Mouse (Mus musculus): ENCODE data around the gene Clstn1.

DNA sequence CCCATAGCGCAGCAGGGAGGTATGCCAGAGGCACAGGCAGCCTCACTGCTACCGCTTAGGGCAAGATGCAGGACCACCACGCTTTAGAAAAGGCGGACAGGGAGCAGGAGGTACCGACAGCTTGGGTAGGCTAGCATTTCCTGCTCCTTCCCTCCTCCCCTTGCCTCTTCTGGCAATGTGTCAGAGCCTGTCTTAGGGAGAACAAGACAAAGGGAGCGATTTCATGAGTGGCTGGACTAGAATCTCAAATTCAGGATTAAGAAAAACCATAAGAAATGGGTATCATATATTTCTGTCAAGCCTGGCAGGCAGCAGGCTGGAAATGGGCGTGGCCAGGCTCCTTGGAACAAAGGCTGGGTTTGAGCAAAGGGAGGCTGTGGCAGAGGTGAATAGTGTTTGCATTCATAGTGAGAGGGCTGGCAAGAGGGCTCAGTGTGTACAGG is 23.3 kb upstream of the Clstn1 start:
- no peak for TF ChIP-seq CTCF (IDR thresholded peaks at IDR 0.05; ENCODE audit: low read depth, low read length)
- no peak for TF ChIP-seq POLR2A (IDR thresholded peaks at IDR 0.05; ENCODE audit: borderline replicate concordance, low read depth, low read length)
